Mouse (Mus musculus) yolk sac, embryonic 10.5 days (tissue): ENCODE measurements at regions not wholly inside any gene's neighbourhood (a gene's known extent, or its start where the extent isn't known, plus 50 kb on each side); places are given as distances from the start of the nearest gene placed in this dataset.
A peak's percentile ranks its signal among the peaks of the same experiment; 100 is the strongest.

Experiments used
- DNase-seq: peaks from one replicate; pipeline ENCODE4 v3.0.0-alpha.2; 2017; ENCODE audit warnings: low spot score

GRCm38 (mm10) chr9:84923966-84924365, 388.6 kb upstream of the Gm11114 start:
- DNase-seq: no peak

GRCm38 (mm10) chr9:84936291-84937055, 376.1 kb upstream of the Gm11114 start:
- no peak for DNase-seq

GRCm38 (mm10) chr9:84966558-84967154, 345.9 kb upstream of the Gm11114 start:
- no peak for DNase-seq

DNA sequence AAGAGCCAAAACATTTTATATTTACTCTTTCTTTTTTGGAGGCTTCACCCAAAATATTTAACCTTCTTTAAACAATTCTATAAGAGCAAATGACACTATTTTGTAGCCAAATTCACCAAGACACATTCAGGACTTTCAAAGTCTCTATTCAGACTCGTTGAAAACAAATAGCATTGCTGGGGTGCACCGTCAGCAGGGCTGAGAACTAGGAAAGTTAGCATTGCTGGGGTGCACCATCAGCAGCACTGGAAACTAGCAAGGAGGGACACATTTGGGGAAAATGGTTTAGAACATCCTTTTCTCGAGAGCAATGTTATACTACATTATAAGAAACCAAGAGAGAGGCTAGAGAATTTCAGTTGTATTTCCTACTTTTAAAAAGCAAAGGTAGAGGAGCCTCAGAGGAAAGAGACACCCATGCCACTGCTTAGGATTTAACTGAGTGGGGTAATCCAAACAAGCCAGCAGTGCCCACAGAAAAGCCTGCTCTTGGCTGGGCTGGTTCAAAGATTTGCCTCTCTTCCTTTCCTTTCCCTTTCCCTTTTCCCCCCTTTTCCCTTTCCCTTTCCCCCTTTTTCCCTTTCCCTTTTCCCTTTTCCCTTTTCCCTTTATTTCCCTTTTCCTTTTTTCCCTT, 342.5 kb upstream of the Gm11114 start:
- DNase-seq: no peak

GRCm38 (mm10) chr9:84977470-84977869, 335.1 kb upstream of the Gm11114 start:
- no peak for DNase-seq

DNA sequence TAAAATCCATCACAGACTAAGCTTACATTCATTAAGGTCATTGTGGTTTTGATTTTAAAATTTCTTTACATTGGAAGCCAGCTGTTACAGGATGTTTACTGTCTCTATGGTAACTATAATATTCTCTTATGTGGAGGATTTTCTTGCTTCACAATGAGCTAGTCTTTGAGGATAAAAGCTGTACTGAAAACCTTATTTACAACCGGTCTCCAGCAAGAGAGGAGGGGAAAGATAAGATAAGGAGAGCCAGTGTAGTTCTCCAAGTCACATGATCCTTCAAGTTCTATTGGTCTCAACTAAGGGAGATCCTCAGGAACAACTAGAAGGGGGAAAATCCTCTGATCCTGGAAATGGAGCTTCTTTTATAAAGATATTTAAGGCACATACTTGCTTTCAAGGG, 309.2 kb upstream of the Gm11114 start:
- no peak for DNase-seq

DNA sequence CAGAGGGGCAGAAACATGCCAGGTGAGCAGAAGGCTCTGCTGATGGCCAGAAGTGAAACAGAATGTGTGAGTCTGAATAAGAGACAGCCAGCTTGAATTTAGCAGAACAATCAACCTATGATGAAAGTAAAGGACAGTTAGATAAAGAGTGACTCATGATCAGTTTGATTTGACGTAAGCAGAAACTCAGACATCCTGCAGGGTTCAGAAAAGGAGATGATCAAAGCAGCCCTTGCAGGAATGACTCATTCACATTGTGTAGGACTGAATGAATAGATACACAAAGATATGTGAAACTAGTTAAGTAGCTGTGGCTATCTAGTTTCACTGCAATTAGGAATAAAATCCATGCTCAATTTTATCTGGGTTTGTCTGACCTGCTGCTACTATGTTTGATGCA, 301.2 kb upstream of the Gm11114 start:
- DNase-seq: no peak

- no peak for DNase-seq
Observed at GRCm38 (mm10) chr9:85048112-85048978, 264.2 kb upstream of the Gm11114 start.

- DNase-seq: no peak
Observed at GRCm38 (mm10) chr9:85052526-85052925, 260.0 kb upstream of the Gm11114 start.

GRCm38 (mm10) chr9:85079975-85080374, 232.6 kb upstream of the Gm11114 start:
- peak; percentile 73 for DNase-seq

GRCm38 (mm10) chr9:85088556-85089338, 223.8 kb upstream of the Gm11114 start:
- DNase-seq: no peak

- no peak for DNase-seq
Observed at GRCm38 (mm10) chr9:85090297-85090696, 222.3 kb upstream of the Gm11114 start.

DNA sequence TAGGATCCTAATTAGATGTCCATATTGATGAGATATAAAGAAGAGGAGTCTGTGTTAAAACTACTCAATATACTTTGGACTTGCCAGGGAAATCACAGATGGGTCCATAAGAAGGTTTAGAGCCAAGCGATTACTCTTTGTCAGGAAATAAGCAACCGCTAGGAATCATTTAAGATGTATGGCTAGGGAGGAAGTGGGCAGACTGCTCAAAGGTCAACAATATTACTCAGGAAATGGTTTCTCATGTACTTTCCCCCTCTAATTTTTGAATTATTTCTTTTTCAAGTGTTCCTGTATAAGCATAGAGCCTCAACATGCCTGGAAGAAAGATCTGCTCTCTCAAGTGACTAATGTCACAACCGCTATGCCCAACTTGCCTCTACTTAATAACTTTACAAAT, 217.3 kb upstream of the Gm11114 start:
- no peak for DNase-seq

DNA sequence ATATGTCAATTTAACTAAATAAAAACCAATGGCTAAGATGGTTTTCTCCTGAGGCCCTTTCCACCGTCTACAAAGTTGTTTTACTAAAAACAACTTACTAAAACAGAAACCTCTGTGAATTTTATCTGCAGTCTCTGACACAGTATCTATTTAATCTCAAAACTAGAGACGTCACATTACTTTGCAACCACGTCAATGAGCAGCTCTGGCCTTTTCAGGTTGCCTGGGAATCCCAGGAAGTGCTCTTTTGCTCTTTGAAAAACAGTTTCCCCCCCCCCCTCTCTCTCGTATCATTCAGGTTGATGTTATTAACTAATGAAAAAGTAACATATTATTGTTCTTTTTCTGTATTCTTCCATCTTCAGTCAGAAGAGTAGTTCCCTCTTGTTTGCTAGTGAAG, 216.1 kb upstream of the Gm11114 start:
- DNase-seq: no peak

GRCm38 (mm10) chr9:85112928-85113327, 199.6 kb upstream of the Gm11114 start:
- DNase-seq: no peak

- no peak for DNase-seq
Observed at GRCm38 (mm10) chr9:85114234-85114633, 198.3 kb upstream of the Gm11114 start.

DNA sequence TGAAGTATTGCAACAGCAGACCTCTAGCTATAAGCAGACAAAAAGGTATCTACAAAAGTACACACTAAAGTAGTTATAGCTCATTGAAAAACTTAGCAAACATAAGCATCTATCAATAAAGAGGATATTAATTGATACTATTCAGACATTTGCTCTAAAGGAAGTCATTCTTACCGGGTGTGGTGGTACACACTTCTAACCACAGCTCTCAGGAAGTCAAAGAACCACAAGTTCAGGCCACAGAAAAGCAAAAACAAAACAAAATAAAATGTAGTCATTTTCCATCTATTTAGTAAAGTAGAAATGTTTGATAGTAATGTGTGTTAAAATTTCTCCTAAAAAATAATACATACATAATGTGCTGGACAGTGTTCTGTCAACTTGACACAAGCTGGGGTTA, 192.5 kb upstream of the Gm11114 start:
- DNase-seq: no peak

- DNase-seq: no peak
Observed at GRCm38 (mm10) chr9:85121059-85121458, 191.5 kb upstream of the Gm11114 start.

DNA sequence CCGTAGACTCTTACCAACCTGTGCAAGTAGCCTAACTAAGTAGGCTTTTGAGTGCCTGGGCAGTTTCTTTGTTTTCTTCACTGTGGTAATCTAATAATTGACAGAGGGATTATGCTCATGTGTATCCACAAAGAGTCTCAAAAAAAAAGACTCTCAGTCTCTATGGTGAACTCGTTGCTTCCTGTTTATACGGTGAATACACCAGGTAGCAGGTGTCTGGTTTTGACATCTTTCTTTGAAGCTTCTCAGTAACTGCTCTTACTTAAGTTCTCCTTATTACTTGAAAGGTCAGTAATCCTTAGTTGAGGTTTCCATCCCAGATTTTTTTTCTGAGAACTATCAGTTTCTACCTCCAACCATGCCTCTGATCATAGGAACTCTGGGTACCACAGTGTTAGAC, 188.9 kb upstream of the Gm11114 start:
- DNase-seq: no peak

DNA sequence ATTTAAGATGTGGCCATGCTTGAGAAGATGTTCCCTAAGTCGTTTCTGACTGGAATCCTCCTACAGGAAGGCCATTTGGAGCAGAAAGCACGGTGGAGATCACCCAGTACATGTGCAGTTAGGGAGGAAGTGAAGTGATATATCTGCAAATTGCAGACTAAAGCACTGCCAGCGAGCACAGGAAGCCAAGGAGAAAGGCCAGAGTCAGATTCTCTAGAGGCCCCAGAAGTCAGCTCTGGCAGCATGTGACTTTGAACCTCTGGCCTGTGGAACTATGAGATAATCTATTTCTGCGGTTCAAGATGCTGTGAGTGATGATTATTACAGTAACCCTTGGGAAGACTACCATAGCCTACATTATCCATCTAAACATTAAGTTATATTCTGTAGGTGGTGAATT, 186.8 kb upstream of the Gm11114 start:
- DNase-seq: no peak

DNA sequence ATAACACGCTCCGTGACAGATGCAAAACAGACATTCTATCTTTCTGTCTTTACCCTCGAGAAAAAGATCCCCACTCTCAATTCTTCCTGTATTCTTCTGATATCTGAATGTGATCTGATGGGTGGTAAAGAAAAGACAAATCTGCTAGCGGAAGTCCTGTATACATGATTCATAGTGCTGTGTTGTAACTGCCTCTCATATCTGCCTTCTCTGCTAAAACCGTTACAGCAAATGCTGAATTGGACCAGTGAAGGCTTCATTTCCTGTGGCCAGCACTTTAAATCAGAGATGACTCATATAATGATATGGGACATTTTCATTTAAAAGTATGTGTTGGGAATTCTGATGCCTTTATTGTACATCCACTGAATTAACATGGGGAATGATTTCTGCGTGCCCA, 186.0 kb upstream of the Gm11114 start:
- DNase-seq: no peak

DNA sequence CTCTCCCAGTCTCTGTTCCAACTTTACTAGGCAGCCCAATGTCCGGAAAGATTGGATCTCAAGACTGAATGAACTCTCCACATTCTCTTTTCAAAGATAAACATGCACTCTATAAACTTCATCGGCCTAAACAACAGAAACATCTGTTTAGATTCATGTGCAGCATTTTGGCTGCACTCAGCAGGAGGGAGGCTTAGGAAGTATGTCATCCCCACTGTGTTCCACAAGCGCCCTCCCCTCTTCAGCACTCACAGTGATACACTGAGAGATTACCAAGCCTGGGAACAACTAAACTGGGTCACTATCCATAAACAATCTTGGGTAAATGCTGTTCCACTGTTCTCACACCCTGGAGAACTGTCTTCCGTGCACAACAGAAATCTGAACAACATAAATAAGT, 185.5 kb upstream of the Gm11114 start:
- DNase-seq: no peak
